Mouse (Mus musculus) thymus, adult 18-20 months (tissue): ENCODE data around the gene Gas2l1.
"Not testable (repeated sequence)": the region's sequence is repeated elsewhere in the genome, so short reads cannot be mapped to it uniquely, and the experiment has no call there.

ENCODE experiments used
- DNase-seq, 2 experiments: peaks; one replicate each; pipeline ENCODE4 v3.0.0; 2022; ENCODE audit warnings: mixed read lengths in 2 of 2

Gas2l1 gene

GRCm38 (mm10) chr11:5065056-5065821, at the start of gene Gas2l1:
Gas2l1 (minus strand) TSS chr11:5065327.
- DNase-seq: peak; percentile 30 to 43

GRCm38 (mm10) chr11:5113645-5114044, 48.5 kb upstream of the Gas2l1 start:
- DNase-seq: no peak

GRCm38 (mm10) chr11:5109441-5109840, 44.3 kb upstream of the Gas2l1 start:
- no peak for DNase-seq

GRCm38 (mm10) chr11:5103986-5104509, 38.9 kb upstream of the Gas2l1 start:
- no peak for DNase-seq

GRCm38 (mm10) chr11:5102384-5102783, 37.3 kb upstream of the Gas2l1 start:
- no peak for DNase-seq

GRCm38 (mm10) chr11:5101641-5102040, 36.5 kb upstream of the Gas2l1 start:
- no peak for DNase-seq

GRCm38 (mm10) chr11:5100801-5101200, 35.7 kb upstream of the Gas2l1 start:
- no peak for DNase-seq

GRCm38 (mm10) chr11:5100283-5100682, 35.2 kb upstream of the Gas2l1 start:
- DNase-seq: no peak

GRCm38 (mm10) chr11:5099576-5100183, 34.6 kb upstream of the Gas2l1 start:
- DNase-seq: peak; percentile 59 to 76

- peak; percentile 90 to 94 for DNase-seq
Observed at GRCm38 (mm10) chr11:5098736-5099542, 33.8 kb upstream of the Gas2l1 start, which contains the start of the genes Rhbdd3 and Ewsr1. Rhbdd3 (plus strand) TSS chr11:5098926. Ewsr1 (minus strand) TSS chr11:5099266.

- DNase-seq: peak in 1 of 2 experiments; percentile 39
Observed at GRCm38 (mm10) chr11:5098035-5098735, 33.1 kb upstream of the Gas2l1 start.

- no peak for DNase-seq
Observed at GRCm38 (mm10) chr11:5096480-5097020, 31.4 kb upstream of the Gas2l1 start.

- DNase-seq: no peak
Observed at GRCm38 (mm10) chr11:5095877-5096276, 30.8 kb upstream of the Gas2l1 start.

- no peak for DNase-seq
Observed at GRCm38 (mm10) chr11:5091706-5092105, 26.6 kb upstream of the Gas2l1 start.

GRCm38 (mm10) chr11:5089147-5089546, 24.0 kb upstream of the Gas2l1 start:
- no peak for DNase-seq

GRCm38 (mm10) chr11:5076843-5077242, 11.7 kb upstream of the Gas2l1 start:
- not testable (repeated sequence) for DNase-seq

- DNase-seq: no peak
Observed at GRCm38 (mm10) chr11:5075760-5076159, 10.6 kb upstream of the Gas2l1 start.

GRCm38 (mm10) chr11:5074882-5075281, 9.8 kb upstream of the Gas2l1 start:
- no peak for DNase-seq

- no peak for DNase-seq
Observed at GRCm38 (mm10) chr11:5068126-5068971, 3.2 kb upstream of the Gas2l1 start.

- DNase-seq: no peak
Observed at GRCm38 (mm10) chr11:5067063-5067462, 1.9 kb upstream of the Gas2l1 start.
